Mouse (Mus musculus) kidney, embryonic 15.5 days (tissue): ENCODE data around the gene Hes6. TPM values are rescaled to one million over a fixed set of nuclear protein-coding genes. Genes with fewer than 3 reads are reported as not detected.

Source experiments
- ATAC-seq: fragments of 200-750 bp; cut with Nextera tagmentation; replicated peaks from 2 replicates; pipeline ENCODE4 v1.8.0; 2017; ENCODE audit warnings: moderate TSS enrichment; ENCODE audit not compliant: low FRiP score
- H3K27ac ChIP-seq: fragments of 300-500 bp; sonication (generic); 2 replicates; pipeline ENCODE4 v1.5.1; 2015; ENCODE audit warnings: mild to moderate bottlenecking, inconsistent platforms
- H3K27me3 ChIP-seq: fragments of 300-500 bp; sonication (generic); 2 replicates; pipeline ENCODE4 v1.6.1; 2015; ENCODE audit warnings: inconsistent platforms
- H3K36me3 ChIP-seq: fragments of 300-500 bp; sonication (generic); 2 replicates; pipeline ENCODE4 v1.6.1; 2015; ENCODE audit warnings: inconsistent platforms
- H3K4me1 ChIP-seq: fragments of 300-500 bp; sonication (generic); 2 replicates; pipeline ENCODE4 v1.6.1; 2015; ENCODE audit warnings: inconsistent platforms
- H3K4me2 ChIP-seq: fragments of 300-500 bp; sonication (generic); 2 replicates; pipeline ENCODE4 v1.6.1; 2015; ENCODE audit warnings: moderate library complexity, mild to moderate bottlenecking, inconsistent platforms
- H3K4me3 ChIP-seq: fragments of 300-500 bp; sonication (generic); replicated peaks from 2 replicates; pipeline ENCODE4 v1.5.1; 2015; ENCODE audit warnings: mild to moderate bottlenecking, inconsistent platforms
- H3K9ac ChIP-seq: fragments of 300-500 bp; sonication (generic); 2 replicates; pipeline ENCODE4 v1.6.1; 2015; ENCODE audit warnings: mild to moderate bottlenecking, inconsistent platforms
- H3K9me3 ChIP-seq: fragments of 300-500 bp; sonication (generic); replicated peaks from 2 replicates; pipeline ENCODE4 v1.6.1; 2016; ENCODE audit warnings: inconsistent platforms
- WGBS: fragments of 180-500 bp; shearing (Covaris S2); methylation state at CpG from one replicate; pipeline ENCODE4 v1.1.7; 2015; ENCODE audit warnings: mixed read lengths; 5-methylcytosine and 5-hydroxymethylcytosine counted together
- polyA plus RNA-seq: library from polyadenylated mRNA; unstranded; fragments of >200 nt; fragmentation: Nextera tagmentation; extraction: Ambion mirVana; gene quantifications from 2 replicates; pipeline ENCODE4 v1.2.1, GENCODE M21; 2015

The Hes6 gene
- polyA plus RNA-seq, 1 experiment from 2014 or later: 70.0 TPM

- Histone ChIP-seq H3K4me2 (peak overlapping the region; percentile 97; the same call in 1 of the 2 replicates), H3K9me3 (no peaks in the 10 kb centered on the region), H3K9ac (no peak overlapping the region), H3K27me3 (no peaks in the 10 kb centered on the region), H3K27ac (peak overlapping the region; percentile 95), H3K4me1 (peaks cover 33% of the 10 kb centered on the region), H3K4me3 (no peak overlapping the region), H3K36me3 (peaks cover 13% of the 10 kb centered on the region; the same call in 1 of the 2 replicates)
- ATAC-seq: no peak
- WGBS: 40% methylated on average over 4 of the region's 4 CpGs
These were observed 1.1 kb upstream of the Hes6 start for GRCm38 (mm10) chr1:91414903-91415302.

- WGBS: under 1% methylated on average over 14 of the region's 14 CpGs
- no peaks in the 10 kb centered on the region for H3K9me3 ChIP-seq
- no peaks in the 10 kb centered on the region for H3K27me3 ChIP-seq
- ATAC-seq: no peak
- peaks cover 33% of the 10 kb centered on the region for H3K4me1 ChIP-seq
- H3K4me3 ChIP-seq: peak overlapping the region; percentile 86
- H3K9ac ChIP-seq: peak overlapping the region; percentile 43
- H3K36me3 ChIP-seq: peaks cover 13% of the 10 kb centered on the region; the same call in 1 of the 2 replicates
- H3K27ac ChIP-seq: peak overlapping the region; percentile 95
- H3K4me2 ChIP-seq: peak overlapping the region; percentile 97
These were observed 321 bp downstream of the Hes6 start for GRCm38 (mm10) chr1:91413536-91413897.

GRCm38 (mm10) chr1:91413030-91413506, 770 bp downstream of the Hes6 start:
- peak overlapping the region; percentile 86 for H3K4me3 ChIP-seq
- under 1% methylated on average over 34 of the region's 34 CpGs for WGBS
- peak overlapping the region; percentile 97 for H3K4me2 ChIP-seq
- peak; percentile 95 for ATAC-seq
- H3K9ac ChIP-seq: peak overlapping the region; percentile 93
- no peaks in the 10 kb centered on the region for H3K9me3 ChIP-seq
- H3K27me3 ChIP-seq: no peaks in the 10 kb centered on the region
- H3K4me1 ChIP-seq: peaks cover 33% of the 10 kb centered on the region
- H3K27ac ChIP-seq: peak overlapping the region; percentile 95
- peaks cover 13% of the 10 kb centered on the region; the same call in 1 of the 2 replicates for H3K36me3 ChIP-seq

- H3K9me3 ChIP-seq: no peaks in the 10 kb centered on the region
- peak overlapping the region; percentile 97 for H3K4me2 ChIP-seq
- ATAC-seq: peak; percentile 45
- WGBS: 4% methylated on average over 64 of the region's 65 CpGs
- peak overlapping the region; percentile 95 for H3K27ac ChIP-seq
- H3K27me3 ChIP-seq: no peaks in the 10 kb centered on the region
- H3K4me1 ChIP-seq: peaks cover 33% of the 10 kb centered on the region
- peaks cover 7% of the 10 kb centered on the region; the same call in 1 of the 2 replicates for H3K36me3 ChIP-seq
- H3K4me3 ChIP-seq: peak overlapping the region; percentile 86
- peak overlapping the region; percentile 93 for H3K9ac ChIP-seq
These were observed 1.4 kb downstream of the Hes6 start for GRCm38 (mm10) chr1:91412286-91413029.

- Histone ChIP-seq H3K4me3 (peak overlapping the region; percentile 86), H3K9ac (peak overlapping the region; percentile 93; the same call in 1 of the 2 replicates), H3K36me3 (peaks cover 2% of the 10 kb centered on the region; the same call in 1 of the 2 replicates), H3K4me1 (peaks cover 33% of the 10 kb centered on the region), H3K27ac (no peak overlapping the region), H3K4me2 (peak overlapping the region; percentile 97), H3K27me3 (no peaks in the 10 kb centered on the region), H3K9me3 (no peaks in the 10 kb centered on the region)
- ATAC-seq: 0 out of 2 replicates have a peak, but pooled peaks have one; percentile 0
- WGBS: 68% methylated on average over 8 of the region's 8 CpGs
These were observed 2.1 kb downstream of the Hes6 start for GRCm38 (mm10) chr1:91411631-91412285.

GRCm38 (mm10) chr1:91407819-91408218, 6.0 kb downstream of the Hes6 start:
- 78% methylated on average over 4 of the region's 4 CpGs for WGBS
- Histone ChIP-seq H3K9ac (no peak overlapping the region), H3K27ac (no peak overlapping the region), H3K4me1 (peaks cover 18% of the 10 kb centered on the region), H3K27me3 (no peaks in the 10 kb centered on the region), H3K9me3 (no peaks in the 10 kb centered on the region), H3K4me2 (no peak overlapping the region), H3K4me3 (no peak overlapping the region), H3K36me3 (no peaks in the 10 kb centered on the region)
- ATAC-seq: no peak

GRCm38 (mm10) chr1:91405406-91406169, 8.2 kb downstream of the Hes6 start:
- Histone ChIP-seq H3K36me3 (no peaks in the 10 kb centered on the region), H3K4me1 (0 out of 2 replicates have a peak, but pooled peaks cover 4% of the 10 kb centered on the region), H3K4me3 (no peak overlapping the region), H3K27ac (no peak overlapping the region), H3K9ac (no peak overlapping the region), H3K9me3 (no peaks in the 10 kb centered on the region), H3K27me3 (no peaks in the 10 kb centered on the region), H3K4me2 (no peak overlapping the region)
- ATAC-seq: no peak
- 59% methylated on average over 23 of the region's 23 CpGs for WGBS

- H3K4me2 ChIP-seq: no peak overlapping the region
- no peaks in the 10 kb centered on the region for H3K27me3 ChIP-seq
- 0 out of 2 replicates have a peak, but pooled peaks cover 4% of the 10 kb centered on the region for H3K4me1 ChIP-seq
- H3K9me3 ChIP-seq: no peaks in the 10 kb centered on the region
- no peak overlapping the region for H3K27ac ChIP-seq
- no peak overlapping the region for H3K4me3 ChIP-seq
- H3K9ac ChIP-seq: no peak overlapping the region
- H3K36me3 ChIP-seq: no peaks in the 10 kb centered on the region
- no peak for ATAC-seq
- WGBS: 17% methylated on average over 1 of the region's 1 CpGs
These were observed 8.9 kb downstream of the Hes6 start for GRCm38 (mm10) chr1:91404976-91405375.

GRCm38 (mm10) chr1:91398260-91399062, 15.4 kb downstream of the Hes6 start, which contains the start of gene Ilkap:
Gene Ilkap, minus strand, starts transcription at chr1:91398815.
- Histone ChIP-seq H3K4me2 (peak within 1 kb of the TSS; percentile 88), H3K4me3 (peak within 1 kb of the TSS; percentile 95), H3K27ac (peak within 1 kb of the TSS; percentile 87), H3K4me1 (peaks cover 20% of the 10 kb centered on the region), H3K9ac (peak within 1 kb of the TSS; percentile 95), H3K36me3 (peaks cover 18% of the 10 kb centered on the region), H3K27me3 (no peaks in the 10 kb centered on the region), H3K9me3 (no peaks in the 10 kb centered on the region)
- peak; percentile 97 for ATAC-seq
- under 1% methylated on average over 61 of the region's 91 CpGs for WGBS

GRCm38 (mm10) chr1:91397927-91398259, 15.9 kb downstream of the Hes6 start:
- Histone ChIP-seq H3K9ac (peak overlapping the region; percentile 95), H3K27me3 (no peaks in the 10 kb centered on the region), H3K27ac (peak overlapping the region; percentile 87), H3K4me1 (peaks cover 20% of the 10 kb centered on the region), H3K36me3 (peaks cover 23% of the 10 kb centered on the region), H3K4me2 (peak overlapping the region; percentile 88), H3K9me3 (no peaks in the 10 kb centered on the region), H3K4me3 (peak overlapping the region; percentile 95)
- WGBS: under 1% methylated on average over 12 of the region's 12 CpGs
- ATAC-seq: no peak

- no peak overlapping the region for H3K4me3 ChIP-seq
- no peak for ATAC-seq
- no peak overlapping the region for H3K27ac ChIP-seq
- peaks cover 87% of the 10 kb centered on the region for H3K36me3 ChIP-seq
- H3K9ac ChIP-seq: no peak overlapping the region
- no peak overlapping the region for H3K4me2 ChIP-seq
- no peaks in the 10 kb centered on the region for H3K4me1 ChIP-seq
- H3K27me3 ChIP-seq: no peaks in the 10 kb centered on the region
- WGBS: 94% methylated on average over 5 of the region's 5 CpGs
- no peaks in the 10 kb centered on the region for H3K9me3 ChIP-seq
These were observed 23.5 kb downstream of the Hes6 start for GRCm38 (mm10) chr1:91390369-91390768.
